Mouse (Mus musculus) heart, embryonic 15.5 days (tissue): ENCODE measurements around the gene Jakmip3. TPM values are rescaled to one million over a fixed set of nuclear protein-coding genes. Genes with fewer than 3 reads are reported as not detected.

ENCODE experiments used
- ATAC-seq: fragments of 200-750 bp; cut with Nextera tagmentation; replicated peaks from 2 replicates; pipeline ENCODE4 v1.8.0; 2017; ENCODE audit warnings: low read depth, moderate TSS enrichment; ENCODE audit not compliant: insufficient number of reproducible peaks, insufficient read depth, low FRiP score
- H3K27ac ChIP-seq: fragments of 300-500 bp; sonication (generic); 2 replicates; pipeline ENCODE4 v1.5.1; 2015; ENCODE audit warnings: mild to moderate bottlenecking, inconsistent platforms
- H3K27me3 ChIP-seq: fragments of 300-500 bp; sonication (generic); 2 replicates; pipeline ENCODE4 v1.6.1; 2015; ENCODE audit warnings: inconsistent platforms
- H3K36me3 ChIP-seq: fragments of 300-500 bp; sonication (generic); 2 replicates; pipeline ENCODE4 v1.6.1; 2015; ENCODE audit warnings: mild to moderate bottlenecking, inconsistent platforms
- H3K4me1 ChIP-seq: fragments of 300-500 bp; sonication (generic); replicated peaks from 2 replicates; pipeline ENCODE4 v1.6.1; 2015; ENCODE audit warnings: inconsistent platforms
- H3K4me2 ChIP-seq: fragments of 300-500 bp; sonication (generic); 2 replicates; pipeline ENCODE4 v1.6.1; 2015; ENCODE audit warnings: inconsistent platforms, mild to moderate bottlenecking, moderate library complexity
- H3K4me3 ChIP-seq: fragments of 300-500 bp; sonication (generic); 2 replicates; pipeline ENCODE4 v1.5.1; 2015; ENCODE audit warnings: mild to moderate bottlenecking, inconsistent platforms
- H3K9ac ChIP-seq: fragments of 300-500 bp; sonication (generic); 2 replicates; pipeline ENCODE4 v1.6.1; 2015; ENCODE audit warnings: mild to moderate bottlenecking, inconsistent platforms
- H3K9me3 ChIP-seq: fragments of 300-500 bp; sonication (generic); replicated peaks from 2 replicates; pipeline ENCODE4 v1.6.1; 2016; ENCODE audit warnings: inconsistent platforms
- WGBS: fragments of 180-500 bp; shearing (Covaris S2); methylation state at CpG from one replicate; pipeline ENCODE4 v1.1.7; 2015; ENCODE audit warnings: mixed read lengths; 5-methylcytosine and 5-hydroxymethylcytosine counted together
- polyA plus RNA-seq: library from polyadenylated mRNA; unstranded; fragments of >200 nt; fragmentation: Nextera tagmentation; extraction: Ambion mirVana; gene quantifications from 2 replicates; pipeline ENCODE4 v1.2.1, GENCODE M21; 2015

Jakmip3 gene
- polyA plus RNA-seq, 1 experiment from 2014 or later, result not detected

- Histone ChIP-seq H3K9ac (no peak overlapping the region), H3K4me1 (peaks cover 4% of the 10 kb centered on the region; the same call in 1 of the 2 replicates), H3K4me3 (no peak overlapping the region), H3K9me3 (no peaks in the 10 kb centered on the region), H3K27ac (no peak overlapping the region), H3K27me3 (0 out of 2 replicates have a peak, but pooled peaks cover 7% of the 10 kb centered on the region), H3K4me2 (no peak overlapping the region), H3K36me3 (no peaks in the 10 kb centered on the region)
- ATAC-seq, result no peak
- 36% methylated on average over 3 of the region's 3 CpGs for WGBS
Measured at GRCm38 (mm10) chr7:139011027-139011426, 70.5 kb downstream of the Jakmip3 start.

- Histone ChIP-seq H3K4me2 (no peak overlapping the region), H3K27ac (no peak overlapping the region), H3K36me3 (no peaks in the 10 kb centered on the region), H3K9me3 (no peaks in the 10 kb centered on the region), H3K9ac (no peak overlapping the region), H3K27me3 (0 out of 2 replicates have a peak, but pooled peaks cover 7% of the 10 kb centered on the region), H3K4me3 (no peak overlapping the region), H3K4me1 (peaks cover 5% of the 10 kb centered on the region; the same call in 1 of the 2 replicates)
- 76% methylated on average over 2 of the region's 2 CpGs for WGBS
- ATAC-seq, result no peak
Measured at GRCm38 (mm10) chr7:139011586-139011985, 71.1 kb downstream of the Jakmip3 start.

- H3K27me3 ChIP-seq, result 0 out of 2 replicates have a peak, but pooled peaks cover 10% of the 10 kb centered on the region
- ATAC-seq, result no peak
- no peak overlapping the region for H3K4me2 ChIP-seq
- no peak overlapping the region for H3K4me3 ChIP-seq
- no peak overlapping the region for H3K27ac ChIP-seq
- H3K9me3 ChIP-seq, result no peaks in the 10 kb centered on the region
- H3K4me1 ChIP-seq, result peaks cover 6% of the 10 kb centered on the region; the same call in 1 of the 2 replicates
- WGBS, result 79% methylated on average over 6 of the region's 6 CpGs
- no peaks in the 10 kb centered on the region for H3K36me3 ChIP-seq
- no peak overlapping the region for H3K9ac ChIP-seq
Measured at GRCm38 (mm10) chr7:139012767-139013369, 72.3 kb downstream of the Jakmip3 start.

GRCm38 (mm10) chr7:139015143-139015542 is 74.6 kb downstream of the Jakmip3 start:
- no peak overlapping the region for H3K4me2 ChIP-seq
- H3K9ac ChIP-seq, result no peak overlapping the region
- no peaks in the 10 kb centered on the region for H3K36me3 ChIP-seq
- ATAC-seq, result no peak
- WGBS, result 79% methylated on average over 6 of the region's 6 CpGs
- H3K27ac ChIP-seq, result no peak overlapping the region
- 0 out of 2 replicates have a peak, but pooled peaks cover 4% of the 10 kb centered on the region for H3K27me3 ChIP-seq
- no peak overlapping the region for H3K4me3 ChIP-seq
- H3K9me3 ChIP-seq, result no peaks in the 10 kb centered on the region
- H3K4me1 ChIP-seq, result peaks cover 6% of the 10 kb centered on the region; the same call in 1 of the 2 replicates

GRCm38 (mm10) chr7:139016288-139016687 is 75.8 kb downstream of the Jakmip3 start:
- WGBS, result 29% methylated on average over 11 of the region's 11 CpGs
- Histone ChIP-seq H3K4me2 (no peak overlapping the region), H3K27ac (no peak overlapping the region), H3K9me3 (no peaks in the 10 kb centered on the region), H3K36me3 (no peaks in the 10 kb centered on the region), H3K27me3 (0 out of 2 replicates have a peak, but pooled peaks cover 4% of the 10 kb centered on the region), H3K4me1 (peaks cover 6% of the 10 kb centered on the region; the same call in 1 of the 2 replicates), H3K9ac (no peak overlapping the region), H3K4me3 (no peak overlapping the region)
- ATAC-seq, result no peak

DNA sequence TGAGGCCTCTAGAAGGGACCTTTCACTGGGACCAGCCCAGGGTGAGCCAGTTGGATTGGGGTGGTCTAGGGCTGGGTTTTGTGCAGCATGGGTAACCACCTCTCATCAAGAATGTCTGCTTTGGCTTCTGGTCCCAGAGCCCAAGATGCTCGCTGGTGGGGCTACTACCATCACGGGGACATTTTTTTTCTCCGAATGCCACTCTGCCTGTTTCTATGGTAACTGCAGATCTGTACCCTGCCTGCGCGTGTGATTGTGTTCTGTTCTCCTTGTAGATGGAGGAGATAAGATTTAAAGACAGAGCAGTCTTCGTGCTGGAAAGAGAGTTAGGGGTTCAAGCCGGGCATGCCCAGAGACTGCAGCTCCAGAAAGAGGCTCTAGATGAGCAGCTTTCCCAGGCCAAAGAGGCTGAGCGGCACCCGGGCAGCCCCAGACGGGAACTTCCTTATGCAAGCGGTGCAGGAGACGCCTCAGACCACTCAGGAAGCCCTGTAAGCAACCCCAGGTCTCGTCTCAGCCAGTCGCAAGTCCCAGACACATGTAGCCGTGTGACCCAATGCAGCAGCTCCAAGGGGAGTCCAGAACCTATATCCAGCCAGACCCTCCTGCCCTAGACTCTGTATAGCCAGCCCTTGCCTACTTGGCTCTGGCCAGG is 76.8 kb downstream of the Jakmip3 start:
- Histone ChIP-seq H3K4me2 (no peak overlapping the region), H3K27me3 (0 out of 2 replicates have a peak, but pooled peaks cover 4% of the 10 kb centered on the region), H3K4me3 (no peak overlapping the region), H3K9me3 (no peaks in the 10 kb centered on the region), H3K4me1 (peaks cover 6% of the 10 kb centered on the region; the same call in 1 of the 2 replicates), H3K36me3 (no peaks in the 10 kb centered on the region), H3K27ac (no peak overlapping the region), H3K9ac (no peak overlapping the region)
- 67% methylated on average over 15 of the region's 15 CpGs for WGBS
- no peak for ATAC-seq

- no peak for ATAC-seq
- H3K9me3 ChIP-seq, result no peaks in the 10 kb centered on the region
- H3K4me2 ChIP-seq, result peak overlapping the region; percentile 47
- H3K9ac ChIP-seq, result no peak overlapping the region
- H3K4me3 ChIP-seq, result no peak overlapping the region
- H3K4me1 ChIP-seq, result peaks cover 3% of the 10 kb centered on the region; the same call in 1 of the 2 replicates
- H3K36me3 ChIP-seq, result no peaks in the 10 kb centered on the region
- H3K27ac ChIP-seq, result no peak overlapping the region
- 0 out of 2 replicates have a peak, but pooled peaks cover 4% of the 10 kb centered on the region for H3K27me3 ChIP-seq
- WGBS, result 17% methylated on average over 15 of the region's 20 CpGs
Measured at GRCm38 (mm10) chr7:139020884-139021283, 80.4 kb downstream of the Jakmip3 start.

DNA sequence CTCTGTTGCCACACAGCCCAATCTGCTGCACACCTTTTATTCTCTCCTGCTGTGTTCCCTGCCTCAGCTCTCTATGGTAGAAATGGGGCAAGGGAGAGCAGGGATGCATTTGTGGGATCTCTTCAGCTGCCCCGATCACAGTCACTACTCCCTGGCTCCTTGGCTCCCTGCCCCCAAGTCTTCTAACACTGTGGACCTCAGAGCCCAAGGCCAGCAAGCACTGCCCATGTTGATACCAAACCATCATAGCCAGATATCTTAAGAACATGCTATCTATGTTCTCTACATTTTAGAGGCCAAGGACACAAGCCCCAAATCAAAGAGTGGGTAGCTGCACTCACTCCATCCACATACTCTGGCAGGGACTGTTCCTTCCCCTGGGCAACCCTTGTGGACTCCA is 80.8 kb downstream of the Jakmip3 start:
- Histone ChIP-seq H3K4me2 (no peak overlapping the region), H3K4me1 (peaks cover 3% of the 10 kb centered on the region; the same call in 1 of the 2 replicates), H3K27me3 (peaks cover 4% of the 10 kb centered on the region; the same call in 1 of the 2 replicates), H3K9me3 (no peaks in the 10 kb centered on the region), H3K27ac (no peak overlapping the region), H3K36me3 (no peaks in the 10 kb centered on the region), H3K4me3 (no peak overlapping the region), H3K9ac (no peak overlapping the region)
- no peak for ATAC-seq
- WGBS, result 54% methylated on average over 1 of the region's 1 CpGs

DNA sequence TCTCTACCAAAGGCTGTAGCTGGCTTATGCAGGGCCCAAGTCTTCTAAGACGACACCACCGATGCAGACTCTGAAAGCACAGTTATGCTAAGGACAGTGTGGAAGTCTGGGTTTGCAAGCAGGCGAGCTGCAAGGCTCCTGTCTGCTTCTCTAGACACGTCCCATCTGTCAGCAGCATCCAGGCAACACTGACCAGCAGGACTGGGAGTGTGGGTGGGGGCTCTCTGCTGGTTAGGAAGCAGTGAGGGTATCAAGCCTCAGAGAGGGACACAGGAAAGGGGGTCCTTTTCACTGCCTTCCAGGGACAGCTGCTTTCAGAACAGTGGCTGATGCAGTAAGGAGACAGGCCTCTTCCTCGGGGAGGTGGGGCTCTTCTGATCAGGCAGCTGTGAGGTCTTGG is 86.6 kb downstream of the Jakmip3 start:
- no peak overlapping the region for H3K9ac ChIP-seq
- peaks cover 3% of the 10 kb centered on the region; the same call in 1 of the 2 replicates for H3K27me3 ChIP-seq
- no peak overlapping the region for H3K27ac ChIP-seq
- H3K36me3 ChIP-seq, result no peaks in the 10 kb centered on the region
- H3K4me3 ChIP-seq, result no peak overlapping the region
- no peak overlapping the region for H3K4me2 ChIP-seq
- H3K4me1 ChIP-seq, result no peaks in the 10 kb centered on the region
- 33% methylated on average over 5 of the region's 5 CpGs for WGBS
- no peak for ATAC-seq
- H3K9me3 ChIP-seq, result no peaks in the 10 kb centered on the region

DNA sequence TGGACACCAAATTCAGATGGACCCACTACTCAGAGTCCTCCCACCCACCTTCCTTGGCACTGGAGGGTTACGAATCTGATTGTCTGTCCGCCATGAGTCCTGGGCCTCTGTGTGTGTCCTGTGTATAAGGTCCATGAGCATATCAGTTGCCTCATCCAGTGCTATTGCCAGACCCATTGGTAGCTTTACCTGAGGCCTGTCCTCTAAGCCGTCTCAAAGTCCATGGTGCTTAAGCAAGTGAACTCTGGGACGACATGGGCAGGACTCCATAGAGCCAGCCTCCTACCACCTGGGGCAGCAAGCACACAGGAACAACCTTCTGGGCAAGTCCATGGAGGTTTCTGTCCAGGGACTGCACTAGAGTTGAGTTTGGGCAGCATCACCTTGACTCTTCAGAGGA is 90.7 kb downstream of the Jakmip3 start:
- no peak for ATAC-seq
- H3K9me3 ChIP-seq, result no peaks in the 10 kb centered on the region
- H3K36me3 ChIP-seq, result no peaks in the 10 kb centered on the region
- peaks cover 3% of the 10 kb centered on the region; the same call in 1 of the 2 replicates for H3K27me3 ChIP-seq
- H3K27ac ChIP-seq, result no peak overlapping the region
- no peak overlapping the region for H3K4me2 ChIP-seq
- H3K4me3 ChIP-seq, result no peak overlapping the region
- no peak overlapping the region for H3K9ac ChIP-seq
- H3K4me1 ChIP-seq, result no peaks in the 10 kb centered on the region
- WGBS, result 91% methylated on average over 4 of the region's 4 CpGs

DNA sequence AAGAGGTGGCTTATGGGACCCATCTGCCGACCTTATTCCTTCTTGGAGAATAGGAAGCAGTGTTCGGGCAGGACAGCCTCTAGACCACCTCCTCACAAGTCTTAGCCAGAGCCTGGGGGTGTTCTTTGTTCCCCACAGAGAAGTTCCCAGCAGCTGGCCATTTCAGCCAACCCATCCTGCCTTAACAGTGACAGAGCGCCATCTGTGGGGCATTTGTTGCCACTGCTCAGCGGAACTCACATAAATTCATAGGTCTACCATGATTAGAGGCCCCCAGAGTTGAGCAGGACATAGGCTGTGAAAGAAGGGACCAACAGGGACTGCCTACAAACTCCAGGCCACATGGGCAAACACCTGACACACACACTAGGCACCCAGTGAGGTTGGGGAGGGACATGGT is 122.9 kb downstream of the Jakmip3 start:
- 0 out of 2 replicates have a peak, but pooled peaks cover 8% of the 10 kb centered on the region for H3K27me3 ChIP-seq
- H3K27ac ChIP-seq, result no peak overlapping the region
- H3K36me3 ChIP-seq, result no peaks in the 10 kb centered on the region
- WGBS, result 49% methylated on average over 4 of the region's 4 CpGs
- H3K4me2 ChIP-seq, result no peak overlapping the region
- no peaks in the 10 kb centered on the region for H3K4me1 ChIP-seq
- H3K4me3 ChIP-seq, result no peak overlapping the region
- no peaks in the 10 kb centered on the region for H3K9me3 ChIP-seq
- H3K9ac ChIP-seq, result no peak overlapping the region
- no peak for ATAC-seq
